Mouse (Mus musculus): ENCODE data around the gene Tmem30c.
A peak's percentile ranks its signal among the peaks of the same experiment; 100 is the strongest.

Gene Tmem30c

GRCm38 (mm10) chr16:57295216-57295934 lies 2.7 kb upstream of the Tmem30c start:
- DNase-seq (ENCODE audit: low spot score in 2 of 2), result no peak

- DNase-seq (ENCODE audit: low spot score in 2 of 2), result no peak
These were observed 369 bp downstream of the Tmem30c start for GRCm38 (mm10) chr16:57292296-57292695.

- DNase-seq (ENCODE audit: low spot score in 2 of 2), result no peak
These were observed 969 bp downstream of the Tmem30c start for GRCm38 (mm10) chr16:57291696-57292095.

GRCm38 (mm10) chr16:57281417-57281816 lies 11.2 kb downstream of the Tmem30c start:
- no peak for DNase-seq (ENCODE audit: low spot score in 2 of 2)

DNA sequence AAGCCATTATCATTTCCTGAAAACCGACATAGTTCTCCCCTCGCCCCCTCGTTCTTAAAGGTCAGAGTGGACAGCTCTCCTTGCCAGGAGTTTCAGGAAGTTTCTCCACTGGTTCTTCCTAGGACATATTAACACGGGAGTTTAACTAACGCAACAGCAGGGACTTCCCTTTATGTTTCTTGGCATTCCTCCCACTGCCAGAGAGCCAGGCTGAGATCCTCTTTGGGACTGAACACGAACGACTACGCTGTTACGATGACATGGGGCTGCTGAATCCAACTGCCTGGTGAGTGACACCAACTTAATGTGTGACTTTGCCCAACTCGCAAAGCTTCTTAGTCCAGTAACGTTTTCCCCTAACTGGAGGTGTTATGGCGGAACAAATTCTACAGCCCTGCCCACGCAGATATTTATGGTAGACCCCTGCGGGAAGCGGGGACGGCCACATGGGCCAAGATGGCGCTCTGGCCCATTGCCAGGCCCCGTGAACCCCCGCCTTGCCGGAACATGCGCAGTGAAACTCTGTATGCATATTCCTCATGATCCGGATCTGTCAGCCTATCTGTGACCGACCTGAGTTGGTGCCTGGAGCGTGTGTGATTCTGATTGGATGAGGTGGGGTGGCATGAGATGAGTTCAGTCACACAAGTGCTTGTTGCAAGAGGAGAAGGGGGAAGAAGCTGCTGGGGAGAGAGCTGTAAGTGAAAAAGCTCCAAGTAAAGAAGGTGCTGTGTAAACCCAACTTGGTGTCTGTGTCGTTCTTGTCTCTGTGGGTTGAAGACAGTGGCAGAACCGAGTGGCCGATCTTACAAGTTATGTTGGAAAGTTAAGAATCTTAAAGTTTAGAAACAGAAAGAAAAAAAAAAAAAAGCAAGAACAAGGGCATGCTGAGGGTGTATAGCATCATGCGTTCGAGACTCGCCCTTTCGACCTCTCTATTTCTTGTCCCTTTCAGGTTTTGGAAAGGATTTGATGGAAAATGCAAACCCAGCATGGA lies 12.1 kb downstream of the Tmem30c start:
- DNase-seq (ENCODE audit: low spot score in 2 of 2), result no peak

- no peak for DNase-seq (ENCODE audit: low spot score in 2 of 2)
These were observed 13.6 kb downstream of the Tmem30c start for GRCm38 (mm10) chr16:57278976-57279626.

DNA sequence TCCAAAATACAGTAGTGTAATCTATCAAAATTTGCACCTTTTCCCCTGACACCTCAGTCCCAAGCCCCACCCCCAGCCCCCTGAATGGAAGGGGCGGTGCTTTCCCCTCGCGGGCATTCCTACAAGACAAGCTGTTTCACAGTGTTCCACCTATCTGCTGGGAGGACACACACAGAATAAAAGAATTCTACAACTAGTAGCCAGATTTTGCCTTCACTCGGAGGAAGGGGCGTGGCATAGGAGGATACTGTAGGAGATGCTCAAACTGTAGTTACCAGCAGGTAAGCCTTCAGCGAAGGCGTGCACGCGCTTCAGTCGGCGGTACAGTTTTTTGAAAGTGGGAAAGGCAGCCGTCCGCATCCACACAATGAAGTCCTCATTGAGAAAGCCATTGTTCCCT lies 22.9 kb downstream of the Tmem30c start:
- DNase-seq (ENCODE audit: low spot score in 2 of 2), result no peak

- DNase-seq (ENCODE audit: low spot score in 2 of 2), result no peak
These were observed 24.4 kb downstream of the Tmem30c start for GRCm38 (mm10) chr16:57268058-57268841.

GRCm38 (mm10) chr16:57267068-57267467 lies 25.6 kb downstream of the Tmem30c start:
- peak; percentile 55 to 72 for DNase-seq (ENCODE audit: low spot score in 2 of 2)

DNA sequence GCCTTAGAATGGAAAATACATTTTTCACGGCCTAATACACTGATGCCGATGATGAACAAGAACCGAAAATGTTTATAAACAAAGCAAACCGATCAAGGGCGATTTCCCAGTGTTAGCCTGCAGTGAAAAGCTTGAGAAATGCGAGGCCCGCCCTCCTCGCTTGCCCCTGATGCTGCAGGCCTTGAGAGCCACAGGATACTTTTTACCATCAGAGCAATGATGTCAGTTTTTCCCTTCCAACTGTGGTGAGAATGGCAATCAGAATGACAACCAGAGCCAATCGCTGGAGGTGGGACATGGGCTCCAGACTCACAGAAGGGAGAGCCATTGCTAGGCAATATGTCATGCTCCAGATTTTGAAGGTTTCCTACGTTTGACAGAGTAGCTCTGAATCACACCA lies 32.5 kb downstream of the Tmem30c start:
- DNase-seq (ENCODE audit: low spot score in 2 of 2), result no peak

- DNase-seq (ENCODE audit: low spot score in 2 of 2), result no peak
These were observed 33.1 kb downstream of the Tmem30c start for GRCm38 (mm10) chr16:57259356-57260083.

GRCm38 (mm10) chr16:57251589-57252421 lies 40.9 kb downstream of the Tmem30c start:
- peak in 1 of 2 experiments; percentile 22 for DNase-seq (ENCODE audit: low spot score in 2 of 2)

DNA sequence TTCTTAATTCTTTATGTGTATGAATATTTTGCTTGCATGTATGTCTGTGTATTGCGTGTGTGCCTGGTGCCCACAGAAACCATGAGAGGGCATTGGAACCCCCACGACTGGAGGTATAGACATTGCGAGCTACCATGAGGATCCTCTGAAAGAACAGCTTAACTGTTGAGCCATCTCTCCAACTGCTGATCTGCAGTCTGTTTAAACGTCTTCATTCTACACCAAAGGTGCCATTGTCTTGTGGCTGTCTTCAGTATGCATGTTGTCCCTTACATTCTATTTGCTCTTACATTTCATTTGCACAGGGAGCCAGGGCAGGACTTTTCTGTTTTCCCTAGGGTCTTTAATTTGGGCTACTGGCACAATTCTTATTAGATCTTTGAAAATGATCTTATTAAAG lies 41.7 kb downstream of the Tmem30c start:
- no peak for DNase-seq (ENCODE audit: low spot score in 2 of 2)

DNA sequence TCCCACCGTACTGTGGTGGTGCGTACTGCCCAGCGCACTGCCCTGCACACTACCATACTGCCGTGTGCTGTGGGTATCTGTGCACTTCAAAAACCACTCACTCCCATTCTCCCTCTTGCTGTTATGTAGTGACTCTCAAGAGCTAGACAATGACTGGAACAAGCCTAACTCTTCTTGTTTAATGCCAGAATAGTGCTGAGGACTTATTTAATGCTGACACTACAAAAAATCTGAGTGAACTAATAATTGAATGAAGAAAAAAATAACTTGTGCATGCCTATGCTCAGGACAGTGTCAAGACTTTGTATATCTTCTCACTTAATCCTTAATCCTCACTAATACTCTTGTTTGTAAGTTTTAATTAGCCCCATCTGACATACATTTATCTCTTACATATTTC lies 45.2 kb downstream of the Tmem30c start:
- DNase-seq (ENCODE audit: low spot score in 2 of 2), result no peak

DNA sequence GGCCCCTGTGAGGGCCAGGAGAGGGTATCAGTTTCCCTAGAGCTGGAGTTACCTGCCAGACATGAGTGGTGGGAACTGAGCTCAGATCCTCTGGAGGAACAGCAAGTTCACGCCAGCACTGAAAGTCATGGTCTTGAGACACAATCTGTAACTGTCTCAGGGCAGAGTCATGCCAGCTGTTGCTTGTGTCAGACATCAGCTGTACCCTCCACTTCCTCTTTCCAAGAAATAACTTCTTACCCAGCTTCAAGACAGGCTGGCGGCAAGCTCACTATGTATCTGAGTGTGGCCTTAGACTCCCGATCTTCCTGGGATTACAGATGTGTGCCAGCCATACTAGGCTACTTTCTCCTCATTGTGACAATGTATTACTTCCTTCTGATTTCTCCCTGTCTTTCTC lies 46.1 kb downstream of the Tmem30c start:
- DNase-seq (ENCODE audit: low spot score in 2 of 2), result peak in 1 of 2 experiments; percentile 22

GRCm38 (mm10) chr16:57243858-57244248 lies 48.8 kb downstream of the Tmem30c start:
- peak; percentile 68 to 79 for DNase-seq (ENCODE audit: low spot score in 2 of 2)

- peak; percentile 35 to 38 for DNase-seq (ENCODE audit: low spot score in 2 of 2)
These were observed 49.3 kb downstream of the Tmem30c start for GRCm38 (mm10) chr16:57243205-57243857.

- DNase-seq (ENCODE audit: low spot score in 2 of 2), result no peak
These were observed 49.8 kb downstream of the Tmem30c start for GRCm38 (mm10) chr16:57242857-57243204.

DNA sequence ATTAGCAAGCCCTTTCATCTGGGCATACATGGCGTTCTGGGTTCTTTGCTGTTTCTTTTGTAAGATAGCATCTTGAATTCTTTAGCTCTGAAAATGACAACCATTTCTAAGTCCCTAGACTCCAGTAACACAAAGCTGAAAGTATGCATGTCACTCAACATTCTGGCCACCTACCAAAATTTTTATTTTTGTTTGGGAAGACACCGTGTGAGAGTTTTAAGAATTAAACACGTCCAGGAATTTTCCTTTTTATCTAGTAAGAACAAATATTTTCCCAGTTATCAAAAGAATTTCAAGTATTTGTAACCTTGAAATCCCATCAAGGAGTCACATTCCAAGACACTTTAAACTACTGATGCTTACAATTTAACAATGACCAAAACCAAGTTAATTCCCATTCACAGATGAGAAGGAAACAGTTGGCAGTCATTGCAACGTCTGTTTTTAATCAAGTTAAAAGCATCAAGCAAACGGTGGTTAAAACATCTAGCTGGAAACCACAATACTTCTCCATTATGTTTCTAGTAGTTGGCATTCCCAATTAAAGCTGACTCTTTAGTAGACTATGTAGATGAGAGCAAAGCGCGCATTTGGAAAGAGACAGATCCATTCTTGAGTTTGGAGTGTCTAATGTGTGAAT lies 56.7 kb downstream of the Tmem30c start:
- DNase-seq (ENCODE audit: low spot score in 2 of 2), result no peak

Data from heart, adult 9 months (tissue).